Mouse (Mus musculus): ENCODE measurements around the gene Rcor3.

DNA sequence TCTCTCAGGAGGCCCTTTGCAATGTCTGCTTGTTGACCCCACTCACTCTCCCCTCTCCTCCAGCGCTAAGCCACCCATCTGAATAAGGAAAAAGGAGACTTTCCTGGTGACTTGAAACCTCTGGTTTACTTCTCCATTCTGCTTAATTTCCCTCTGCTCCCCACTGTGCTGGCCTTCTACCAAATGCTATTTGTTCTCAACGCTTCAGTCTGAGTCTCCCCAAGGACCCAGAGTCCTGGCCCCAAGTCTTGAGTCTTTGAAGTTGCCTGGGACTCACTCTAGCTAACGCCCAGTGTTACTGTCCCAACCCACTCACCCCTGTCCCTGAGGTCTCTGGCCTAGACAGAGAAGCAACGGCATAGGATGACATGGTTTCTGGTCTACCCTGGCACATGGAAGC is 49.9 kb downstream of the Rcor3 start:
- TF ChIP-seq GATA1 (IDR thresholded peaks at IDR 0.05; ENCODE audit: low read length), result no peak
- no peak for TF ChIP-seq TAL1 (IDR thresholded peaks at IDR 0.05; ENCODE audit: low read length)
